Mouse (Mus musculus) retina, postnatal 1 day (tissue): ENCODE results near the gene Mecom.

Source experiments
- DNase-seq: peaks from one replicate; pipeline ENCODE4 v3.0.0-alpha.2; 2012

The Mecom gene

DNA sequence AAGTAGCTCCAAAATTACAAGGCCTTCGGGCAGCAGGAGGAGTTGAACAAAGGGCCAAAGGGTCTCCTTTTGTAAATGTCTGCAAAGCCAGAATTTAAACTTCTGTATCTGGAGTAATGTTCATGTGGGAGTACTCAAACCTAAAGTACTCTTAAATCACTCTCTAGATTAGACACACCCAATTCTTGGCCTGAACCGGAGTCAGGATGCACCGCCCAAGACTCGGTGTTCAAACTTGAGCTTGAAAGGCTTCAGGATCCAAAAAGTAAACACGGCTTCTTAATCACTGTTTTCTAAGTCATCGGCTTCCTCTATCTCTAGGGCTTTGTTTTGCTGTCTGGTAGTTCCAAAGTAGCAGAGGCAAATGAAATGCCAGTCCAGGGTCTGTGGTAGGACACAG is 67.3 kb downstream of the Mecom start:
- no peak for DNase-seq

- DNase-seq, result no peak
Measured at GRCm38 (mm10) chr3:30478252-30478651, 69.6 kb downstream of the Mecom start.

- DNase-seq, result no peak
Measured at GRCm38 (mm10) chr3:30477008-30477407, 70.8 kb downstream of the Mecom start.

DNA sequence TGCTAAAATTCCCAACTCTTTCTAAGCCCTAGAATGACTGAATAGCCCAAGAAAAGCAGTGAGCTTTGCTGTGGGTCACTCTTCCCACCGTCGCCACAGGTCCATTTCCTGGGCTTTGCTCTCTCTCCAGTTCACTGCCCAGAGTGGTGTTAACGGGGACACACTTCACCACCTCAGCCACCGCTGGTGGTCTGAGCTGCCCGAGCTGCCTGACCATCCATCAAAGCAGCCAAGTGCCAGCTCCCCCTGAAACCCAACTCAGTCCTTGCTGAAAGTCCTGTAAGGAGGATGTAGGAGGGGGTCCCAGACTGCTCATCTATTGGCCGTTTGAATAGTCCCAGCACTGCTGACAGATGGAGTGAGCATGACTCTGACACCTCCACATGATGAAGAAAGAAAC is 72.2 kb downstream of the Mecom start:
- DNase-seq, result no peak

GRCm38 (mm10) chr3:30468068-30468835 is 79.6 kb downstream of the Mecom start:
- DNase-seq, result no peak

- peak; percentile 10 for DNase-seq
Measured at GRCm38 (mm10) chr3:30466031-30466650, 81.7 kb downstream of the Mecom start.

DNA sequence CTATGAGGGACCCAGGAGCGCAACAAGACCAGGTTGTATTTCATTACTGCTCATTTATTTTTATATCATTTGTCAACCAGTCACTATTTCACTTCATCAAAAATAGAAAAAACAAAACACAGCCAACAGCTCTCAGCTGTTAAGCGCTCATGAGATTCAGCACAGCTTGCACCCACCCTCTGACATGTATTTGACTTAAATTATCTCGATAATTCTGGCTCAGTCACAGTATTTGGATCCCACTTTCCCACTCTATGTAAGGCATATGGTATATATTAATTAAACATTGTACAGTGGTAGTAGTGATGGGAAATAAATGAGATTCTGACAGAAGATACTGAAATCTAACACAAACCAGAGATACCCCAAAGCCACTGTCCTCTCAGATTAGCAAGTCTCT is 83.3 kb downstream of the Mecom start:
- DNase-seq, result no peak

GRCm38 (mm10) chr3:30461831-30462230 is 86.0 kb downstream of the Mecom start:
- DNase-seq, result no peak

- DNase-seq, result peak; percentile 81
Measured at GRCm38 (mm10) chr3:30460890-30461578, 86.8 kb downstream of the Mecom start.

DNA sequence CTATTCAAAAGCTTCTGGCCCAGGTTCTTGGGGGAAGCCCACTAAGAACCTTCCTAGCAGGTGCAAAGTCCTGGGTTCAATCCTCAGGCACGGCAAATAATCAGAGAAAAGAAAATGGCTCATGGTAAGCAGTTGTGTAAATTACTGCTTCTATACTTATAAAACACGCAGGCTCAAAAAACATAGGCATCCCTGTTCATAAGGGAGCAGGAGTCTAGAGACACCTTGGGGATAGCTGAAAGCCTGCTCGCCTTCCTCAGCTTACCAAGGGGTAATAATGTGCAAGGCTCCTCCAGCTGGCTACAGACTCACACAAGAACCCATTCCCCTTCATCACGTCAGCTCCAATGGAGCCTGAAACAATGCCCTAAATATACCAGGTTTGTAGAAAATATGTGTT is 88.2 kb downstream of the Mecom start:
- no peak for DNase-seq

DNA sequence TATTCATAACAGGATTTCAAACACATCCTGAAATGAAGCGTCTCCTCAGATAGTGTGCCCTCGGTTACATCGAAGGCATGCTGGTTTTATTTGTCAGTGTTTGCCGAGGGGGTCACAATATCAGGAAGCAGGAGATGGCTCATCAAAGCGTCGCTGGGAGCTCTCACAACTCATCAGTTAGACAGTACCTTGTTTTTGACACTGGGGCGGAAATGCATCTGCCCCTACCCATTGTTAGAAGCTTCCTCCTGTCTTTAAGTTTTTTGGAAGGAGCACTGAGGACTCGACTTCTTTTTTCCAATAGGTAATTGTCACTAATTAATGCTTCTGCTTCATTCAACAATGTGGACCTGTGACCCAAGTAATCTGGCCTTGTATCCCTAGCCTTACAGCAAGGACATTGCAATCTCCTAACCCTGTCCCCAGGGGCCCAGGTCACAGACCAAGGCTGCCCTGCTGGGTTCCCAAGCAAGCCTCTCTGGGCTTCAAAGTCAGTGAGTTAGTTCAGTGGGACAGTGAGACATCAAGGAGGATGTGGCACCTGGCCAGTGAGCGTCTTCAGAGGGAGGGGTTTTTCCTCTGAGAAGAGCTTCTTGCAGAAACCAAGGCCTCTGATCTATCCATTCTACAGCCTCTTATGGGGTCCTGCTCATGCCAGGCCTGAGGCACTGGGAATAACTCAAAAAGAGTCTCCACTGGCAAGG is 89.7 kb downstream of the Mecom start:
- DNase-seq, result no peak

DNA sequence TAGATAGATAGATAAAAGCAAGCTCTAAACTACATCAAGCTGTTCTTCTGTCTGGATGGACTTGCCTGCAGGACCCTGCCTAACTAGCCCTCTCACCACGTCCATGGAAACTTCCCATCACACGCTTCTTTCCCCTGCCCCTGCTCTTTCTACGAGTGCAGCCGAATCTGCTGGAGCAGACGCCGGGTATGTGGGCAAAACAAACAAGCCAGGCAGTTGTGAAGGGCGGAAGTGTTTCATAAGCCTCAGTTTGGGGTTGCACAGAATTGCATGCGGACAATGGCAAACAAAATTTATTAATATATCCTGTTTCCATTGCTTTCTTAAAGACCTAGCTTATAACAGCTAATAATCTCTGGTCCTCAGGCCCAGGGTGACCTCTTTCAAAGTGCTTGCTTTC is 91.9 kb downstream of the Mecom start:
- no peak for DNase-seq

- DNase-seq, result no peak
Measured at GRCm38 (mm10) chr3:30453546-30454455, 94.0 kb downstream of the Mecom start.

- peak; percentile 16 for DNase-seq
Measured at GRCm38 (mm10) chr3:30453046-30453445, 94.8 kb downstream of the Mecom start.

DNA sequence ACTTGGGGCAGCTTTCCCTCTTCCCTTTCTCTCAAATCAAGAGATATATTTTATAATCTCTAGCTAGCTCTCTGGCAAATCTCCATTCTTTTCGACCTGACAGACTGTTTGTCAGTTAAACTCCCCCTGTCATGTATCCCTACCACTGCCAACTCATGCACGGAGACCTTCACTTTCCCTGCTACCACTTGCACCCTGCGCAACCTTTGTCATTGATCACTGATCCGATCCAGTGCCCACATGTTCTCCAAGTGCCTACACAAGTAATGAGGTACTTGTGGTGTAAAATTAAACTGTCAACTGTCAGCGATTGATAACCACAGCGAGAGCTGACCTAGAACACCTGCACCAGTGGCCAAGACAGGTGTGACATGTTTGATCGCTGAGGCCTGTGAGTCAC is 95.3 kb downstream of the Mecom start:
- no peak for DNase-seq

DNA sequence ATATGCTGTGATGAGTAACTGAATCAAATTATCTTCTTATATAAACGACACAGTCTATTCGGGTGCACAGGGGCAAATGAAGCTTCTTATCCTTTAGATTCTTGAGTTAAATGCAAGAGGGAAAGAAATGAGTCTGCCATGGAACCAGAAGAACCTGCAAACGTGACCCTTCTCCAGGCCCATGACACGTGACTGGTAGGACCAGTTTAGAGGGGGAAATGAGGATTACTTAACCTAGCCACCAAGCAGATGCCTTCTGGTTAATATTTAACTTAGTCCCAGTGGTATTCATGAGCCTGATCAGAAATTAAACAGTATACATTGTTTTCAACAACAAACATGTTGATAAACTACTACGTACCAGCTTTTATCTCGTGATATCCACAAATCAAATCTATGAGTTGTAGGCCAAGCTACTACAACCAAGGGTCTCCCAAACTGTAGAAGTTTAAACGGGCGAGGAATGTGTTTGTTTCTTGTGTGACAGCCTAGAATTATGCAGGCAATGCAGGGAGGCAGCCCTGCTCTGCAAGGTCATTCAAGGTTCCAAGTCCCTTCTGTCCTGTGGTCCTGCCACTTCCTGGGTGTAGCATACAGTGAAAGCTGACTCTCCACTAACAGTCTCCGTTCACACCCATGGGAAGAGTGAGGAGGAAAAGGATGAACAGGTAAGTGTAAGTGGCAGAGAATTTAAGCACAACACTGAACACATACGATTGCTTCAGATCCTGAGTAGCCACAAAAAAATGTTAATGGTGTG is 97.4 kb downstream of the Mecom start:
- no peak for DNase-seq

DNA sequence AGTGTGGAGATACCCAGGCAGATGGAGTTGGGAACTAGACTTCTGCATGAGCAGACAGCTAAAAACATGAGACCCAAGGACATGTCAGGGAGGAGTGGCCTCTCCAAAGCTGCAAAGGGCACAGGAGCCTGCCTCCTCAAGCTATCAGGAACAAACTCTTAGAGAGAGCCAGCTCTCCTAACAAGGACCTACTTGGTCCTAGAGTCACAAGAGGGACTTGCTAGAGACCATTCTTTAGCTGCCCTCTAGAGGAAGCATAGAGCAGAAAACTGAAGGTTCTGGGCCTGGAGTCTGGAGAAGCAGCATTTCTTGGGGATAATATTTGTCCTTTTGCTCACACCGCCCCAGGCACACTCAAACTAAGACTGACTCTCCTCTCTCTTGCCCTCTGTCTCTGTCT is 99.2 kb downstream of the Mecom start:
- DNase-seq, result peak; percentile 10

DNA sequence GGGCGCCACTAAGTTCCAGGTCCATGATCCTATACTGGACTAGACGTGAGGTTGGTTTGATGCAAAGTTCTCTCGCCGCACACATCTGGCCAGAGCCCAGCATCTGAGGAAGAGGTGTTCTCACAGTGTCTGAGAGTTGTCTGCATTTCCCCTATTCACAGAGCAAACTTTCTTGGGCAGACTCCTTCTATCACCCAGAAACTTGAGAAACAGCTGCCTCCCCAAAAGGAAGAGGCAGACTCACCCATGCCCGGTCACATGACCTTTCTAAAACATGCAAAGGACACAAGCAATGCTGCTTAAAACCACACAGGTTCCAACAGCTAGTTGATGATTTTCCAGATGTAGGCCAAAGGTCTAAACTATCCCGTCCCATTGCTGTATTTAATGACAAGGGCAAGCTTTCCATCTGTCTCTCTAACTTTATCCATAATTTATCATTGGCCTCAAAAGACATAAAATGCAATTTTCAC is 101.8 kb downstream of the Mecom start:
- no peak for DNase-seq

DNA sequence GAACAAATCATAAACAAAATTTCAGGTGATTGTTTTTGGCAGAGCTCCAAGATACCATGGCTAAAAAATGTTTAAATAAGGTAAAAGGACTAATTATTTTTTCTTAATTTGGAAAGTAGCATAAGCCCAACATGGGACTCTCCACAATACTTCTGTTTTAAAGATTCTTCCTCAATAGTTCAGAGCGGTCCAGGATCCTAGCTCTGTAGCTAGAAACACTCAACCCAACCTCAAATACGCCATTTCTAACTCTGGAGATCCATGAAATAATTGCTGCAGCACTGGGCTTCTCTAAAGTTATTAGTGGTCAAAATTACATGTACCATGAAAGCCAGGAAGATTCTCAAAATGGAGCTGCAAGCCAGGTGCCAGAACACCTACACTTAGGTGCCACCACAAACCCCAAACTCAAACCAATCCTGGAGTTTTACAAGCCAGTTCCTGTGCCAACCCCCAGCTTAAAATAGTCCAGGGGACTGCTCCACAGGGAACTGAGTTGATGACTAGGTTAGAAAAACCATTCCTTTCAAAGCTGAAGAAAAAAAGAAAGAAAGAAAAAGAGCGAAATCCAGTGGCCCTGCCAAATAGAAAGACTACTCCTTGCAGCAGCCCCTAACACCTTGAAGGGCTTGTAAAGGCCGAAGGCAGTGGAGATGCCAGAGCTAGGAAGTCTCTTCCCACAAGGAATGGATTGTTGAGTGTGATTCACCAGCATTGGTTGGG is 102.4 kb downstream of the Mecom start:
- DNase-seq, result no peak

GRCm38 (mm10) chr3:30441646-30442045 is 106.2 kb downstream of the Mecom start:
- DNase-seq, result no peak

- no peak for DNase-seq
Measured at GRCm38 (mm10) chr3:30438007-30438406, 109.8 kb downstream of the Mecom start.
